Mouse (Mus musculus) layer of hippocampus, adult 8-10 months (tissue): ENCODE data around the gene Rbm34. TPM values are rescaled to one million over a fixed set of nuclear protein-coding genes. Genes with fewer than 3 reads are reported as not detected.
"Not testable (repeated sequence)": the region's sequence is repeated elsewhere in the genome, so short reads cannot be mapped to it uniquely, and the experiment has no call there.

ENCODE experiments used
- DNase-seq, 2 experiments: peaks; one replicate each; pipeline ENCODE4 v3.0.0; 2022; ENCODE audit warnings: low spot score in 2 of 2
- total RNA-seq, 4 experiments: library from RNA; stranded (reverse); gene quantifications; 2 replicates each; pipeline ENCODE4 v1.2.4; 2022

The Rbm34 gene
- total RNA-seq, 4 experiments from 2014 or later = 10.4 to 15.6 (median 13.4) TPM

DNA sequence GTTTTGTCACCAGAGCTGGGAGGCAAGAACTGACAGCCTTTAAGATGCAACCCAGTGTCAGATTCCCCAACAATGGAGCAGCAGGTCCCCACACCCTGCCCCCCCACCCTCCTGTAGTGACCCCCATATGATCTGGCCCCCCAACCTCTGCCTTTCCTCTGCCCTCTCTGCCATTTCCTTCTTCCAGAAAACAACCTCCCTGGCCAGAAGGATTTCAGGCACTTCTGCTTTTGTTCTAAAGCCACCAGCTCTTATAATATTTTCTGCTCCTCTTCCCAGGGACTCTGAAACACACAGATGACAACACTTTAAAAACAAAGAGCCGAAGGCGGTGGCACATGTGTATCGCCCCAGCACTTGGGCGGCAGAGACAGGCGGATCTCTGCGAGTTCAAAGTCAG, 50.5 kb downstream of the Rbm34 start:
- DNase-seq = no peak

DNA sequence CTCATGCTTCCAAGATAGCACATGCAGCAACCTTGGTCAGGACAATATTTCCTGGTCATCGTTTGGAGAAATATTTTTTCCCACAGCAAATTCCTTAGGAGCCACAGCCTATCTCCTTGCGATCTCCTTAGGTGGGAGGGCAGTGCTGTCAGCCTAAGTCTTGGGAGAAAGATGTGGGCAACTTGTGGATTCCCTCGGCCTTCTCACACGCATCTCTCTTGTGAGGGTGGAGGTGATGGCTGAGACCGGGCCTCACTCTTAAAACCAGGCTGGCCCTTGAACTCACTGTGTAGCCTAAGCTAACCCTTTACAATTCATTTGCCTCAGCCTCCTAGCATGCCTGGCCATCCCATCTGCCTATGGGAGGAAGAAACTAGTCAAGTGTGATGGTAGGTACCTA, 51.2 kb downstream of the Rbm34 start:
- no peak for DNase-seq

DNA sequence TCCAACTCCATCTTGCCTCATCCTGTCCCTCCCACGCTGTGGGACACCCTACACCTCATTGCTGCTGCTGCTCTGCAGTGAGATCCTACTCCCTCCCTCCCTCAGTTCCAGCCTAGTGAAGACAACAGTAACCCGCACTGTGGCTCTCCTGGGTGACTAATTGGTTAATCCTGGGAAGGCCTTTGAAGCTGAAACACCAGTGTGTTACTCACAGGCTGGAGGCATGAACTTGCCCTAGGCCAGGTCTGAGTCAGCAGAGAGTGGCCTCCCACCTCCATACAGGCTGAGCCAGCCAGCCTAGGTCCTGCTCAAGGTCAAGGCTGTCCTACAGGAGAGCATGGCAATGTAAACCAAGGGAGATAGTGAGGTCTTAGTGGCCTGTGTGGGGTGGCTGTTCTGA, 51.6 kb downstream of the Rbm34 start:
- DNase-seq = no peak

DNA sequence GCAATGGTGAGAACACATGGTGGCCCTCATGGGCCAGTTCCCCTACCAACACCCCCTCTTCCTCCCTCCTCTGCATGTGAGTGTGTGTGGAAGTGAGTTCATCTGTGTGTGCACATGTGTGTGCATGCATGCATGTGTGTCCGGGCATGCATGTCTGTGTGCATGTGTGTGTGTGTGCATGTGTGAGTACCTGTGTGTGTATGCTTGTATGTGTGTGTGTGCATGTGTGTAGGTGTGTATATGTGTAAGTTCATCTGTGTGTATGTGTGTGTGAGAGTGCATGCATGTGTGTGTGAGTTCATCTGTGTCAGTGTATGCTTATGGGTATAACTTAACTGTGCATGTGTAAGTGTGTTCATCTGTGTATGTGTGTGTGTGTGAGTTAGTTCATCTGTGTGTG, 52.5 kb downstream of the Rbm34 start:
- no peak for DNase-seq

DNA sequence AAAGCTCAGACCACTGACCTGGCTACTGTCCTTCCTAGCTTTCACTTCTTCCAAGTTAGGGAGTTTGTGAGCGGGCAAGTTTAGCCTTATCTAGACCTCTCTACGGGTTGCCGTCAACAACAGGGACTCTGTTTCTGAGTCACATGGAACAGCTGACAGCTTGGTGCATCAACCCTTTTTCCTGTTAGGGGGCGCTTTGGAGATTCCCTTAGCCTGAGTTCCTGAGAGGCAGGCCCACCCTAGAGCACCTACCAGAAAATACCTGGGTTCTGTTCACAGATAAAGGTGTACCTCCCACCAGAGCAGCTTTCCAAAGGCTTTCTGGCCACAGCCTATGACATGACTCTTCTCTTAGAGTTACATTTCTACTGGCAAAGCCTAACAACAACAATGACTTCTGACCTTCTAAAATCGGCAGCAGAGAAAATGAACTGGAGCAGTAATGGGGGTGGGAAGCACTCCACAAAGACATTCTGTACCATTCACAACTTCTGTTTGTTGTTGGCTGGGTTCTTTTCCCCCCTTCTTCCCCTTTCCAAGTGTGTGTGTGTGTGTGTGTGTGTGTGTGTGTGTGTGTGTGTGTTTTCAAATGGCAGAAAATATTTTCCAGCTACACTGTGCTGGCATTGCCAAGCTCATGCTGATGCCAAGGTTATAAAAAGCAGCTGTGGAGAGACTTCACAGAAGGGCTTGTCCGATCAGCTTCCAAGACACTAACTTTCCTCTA, 53.5 kb downstream of the Rbm34 start:
- no peak for DNase-seq

DNA sequence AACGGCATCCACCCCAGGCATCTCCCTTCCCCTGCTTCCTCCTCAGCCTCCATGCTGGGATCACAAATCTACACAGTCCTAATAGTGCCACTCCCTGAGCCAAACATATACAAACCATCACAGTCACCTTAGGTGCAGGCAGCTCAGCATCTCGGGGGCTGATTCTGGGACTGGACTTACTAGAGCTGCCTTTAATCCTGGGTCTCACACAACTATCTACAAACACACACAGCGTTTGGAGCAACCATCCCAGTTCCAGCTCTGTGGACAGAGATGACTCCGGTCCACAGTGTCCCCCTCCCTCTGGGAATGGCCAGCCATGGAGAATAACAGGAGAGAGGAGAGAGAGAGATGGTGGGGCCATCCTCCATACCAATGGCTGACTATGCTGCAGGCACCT, 54.3 kb downstream of the Rbm34 start:
- DNase-seq = no peak

DNA sequence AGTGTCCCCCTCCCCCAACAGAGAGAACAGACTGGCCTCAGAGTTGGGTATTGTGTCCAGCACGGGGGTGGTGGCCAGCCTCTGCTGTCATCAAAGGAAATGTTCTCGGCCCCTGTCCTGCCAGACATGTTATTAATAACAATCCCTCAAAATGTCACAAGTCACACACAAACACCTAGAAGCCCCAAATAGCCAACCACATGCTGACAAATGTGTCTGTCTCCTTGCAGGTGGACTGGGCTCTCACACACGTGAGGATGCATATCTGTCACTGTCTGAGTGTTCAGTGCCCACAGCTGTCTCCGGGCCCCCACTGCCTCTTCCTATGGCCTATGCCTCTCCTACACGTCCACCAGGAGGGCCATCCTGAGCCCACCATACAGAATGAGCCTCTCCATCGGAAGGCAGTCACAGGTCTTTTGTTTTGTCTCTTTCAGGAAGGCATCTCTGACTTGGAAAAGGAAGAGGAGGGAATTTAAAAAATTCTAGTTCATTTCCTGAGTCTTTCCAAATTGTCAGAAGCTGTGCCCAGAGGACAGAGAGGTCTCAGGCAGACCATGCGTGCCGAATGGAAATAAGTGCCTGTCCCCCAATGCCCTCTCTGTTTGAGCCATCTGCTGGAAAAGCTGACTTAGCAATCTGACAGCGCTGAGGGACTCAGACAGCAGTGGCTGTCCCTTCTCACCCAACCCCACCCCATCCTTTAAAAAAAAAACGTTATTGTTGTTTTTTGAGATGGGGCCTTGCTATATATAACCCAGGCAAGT, 56.1 kb downstream of the Rbm34 start:
- DNase-seq = no peak

DNA sequence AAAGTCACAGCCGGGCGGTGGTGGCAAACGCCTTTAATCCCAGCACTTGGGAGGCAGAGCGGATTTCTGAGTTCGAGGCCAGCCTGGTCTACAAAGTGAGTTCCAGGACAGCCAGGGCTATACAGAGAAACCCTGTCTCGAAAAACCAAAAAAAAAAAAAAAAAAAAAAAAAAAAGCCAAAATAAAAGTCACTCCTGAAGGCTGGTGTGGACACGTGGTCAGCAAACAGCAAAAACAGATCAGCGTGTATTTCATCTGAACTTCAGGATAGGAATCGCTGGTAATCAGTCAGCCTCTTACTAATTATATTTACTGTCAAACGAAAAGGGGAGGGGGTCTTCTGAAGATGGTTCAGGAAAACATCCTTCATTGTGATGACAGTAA, 56.8 kb downstream of the Rbm34 start:
- DNase-seq = not testable (repeated sequence)

DNA sequence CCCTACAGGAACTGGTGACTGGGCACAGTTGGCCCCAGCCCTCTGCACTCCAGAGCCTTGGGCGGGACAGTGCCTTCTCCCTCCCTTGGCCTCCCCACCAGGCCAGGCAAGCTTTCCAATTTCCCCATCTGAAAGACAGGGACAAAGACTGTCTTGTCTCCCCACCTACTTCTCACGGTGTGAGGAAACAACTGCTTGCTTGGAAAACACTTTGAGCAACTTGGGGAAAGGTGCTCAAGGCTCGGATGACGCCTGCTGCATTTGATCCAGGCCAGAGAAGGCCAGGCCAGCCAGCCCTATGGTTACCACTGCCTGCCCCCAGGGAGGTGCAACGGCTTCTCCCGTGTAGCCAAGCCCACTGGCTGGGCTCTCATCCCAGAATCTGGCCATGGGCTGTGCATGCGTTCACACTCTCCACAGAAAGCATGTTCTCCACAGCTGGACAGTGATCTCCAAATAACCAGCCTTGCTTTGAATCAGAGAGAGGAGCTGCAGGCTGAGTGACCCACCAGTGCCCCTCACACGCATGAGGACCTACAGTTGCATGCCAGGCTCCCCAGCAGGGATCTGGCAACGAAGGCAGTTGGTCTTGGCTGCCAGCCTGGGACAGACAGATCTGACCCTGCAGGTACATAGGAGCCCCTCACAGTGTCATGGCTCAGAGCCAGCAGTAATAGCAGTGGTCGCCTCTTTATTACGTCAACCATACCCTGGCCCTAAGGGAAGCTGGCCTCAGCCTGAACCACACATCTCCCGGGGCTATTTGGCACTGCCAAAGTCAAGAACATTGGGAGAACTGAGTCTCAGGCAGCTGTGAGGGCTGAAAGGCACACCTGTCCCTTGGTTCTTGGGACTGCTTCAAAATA, 57.4 kb downstream of the Rbm34 start:
- no peak for DNase-seq

DNA sequence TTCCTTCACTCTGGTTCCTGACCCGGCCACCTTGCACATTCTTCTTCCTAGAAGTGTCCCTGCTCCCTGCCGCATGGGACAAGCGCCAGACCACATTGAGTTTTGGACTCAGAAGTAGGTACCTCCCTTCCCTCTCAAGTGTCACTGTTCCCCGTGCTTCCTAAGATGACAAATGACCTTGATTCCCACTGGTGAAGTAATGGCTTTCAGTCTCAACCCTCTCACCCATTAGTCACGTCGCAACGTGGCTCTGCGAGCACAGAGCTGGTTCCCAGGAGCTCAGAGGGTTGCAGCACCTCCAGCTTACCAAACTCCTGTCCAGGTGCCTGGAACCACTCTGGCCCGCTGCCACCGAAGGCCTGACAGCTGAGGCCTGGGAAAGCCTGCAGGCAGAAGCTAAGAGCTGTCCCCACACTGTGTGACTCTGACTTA, 61.5 kb downstream of the Rbm34 start:
- no peak for DNase-seq

DNA sequence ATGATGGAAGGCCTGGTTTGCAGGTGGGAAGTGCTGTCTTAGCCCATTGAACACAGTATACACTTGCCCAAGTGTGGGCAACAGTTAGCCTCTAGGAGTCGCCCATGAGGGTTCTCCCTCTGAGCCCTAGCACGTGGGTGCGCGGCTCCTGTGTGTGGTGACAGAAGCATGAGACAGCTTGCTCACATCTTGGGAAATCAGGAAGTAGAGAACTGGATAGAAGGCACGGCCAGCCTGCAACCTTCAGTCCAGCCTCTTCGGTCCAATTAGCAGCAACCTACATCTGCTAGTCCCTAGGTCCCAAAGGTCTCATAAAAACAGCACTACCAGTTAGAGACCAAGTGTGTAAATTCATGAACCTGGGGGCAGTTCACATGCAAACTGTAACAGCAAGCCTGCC, 62.1 kb downstream of the Rbm34 start:
- DNase-seq = no peak

DNA sequence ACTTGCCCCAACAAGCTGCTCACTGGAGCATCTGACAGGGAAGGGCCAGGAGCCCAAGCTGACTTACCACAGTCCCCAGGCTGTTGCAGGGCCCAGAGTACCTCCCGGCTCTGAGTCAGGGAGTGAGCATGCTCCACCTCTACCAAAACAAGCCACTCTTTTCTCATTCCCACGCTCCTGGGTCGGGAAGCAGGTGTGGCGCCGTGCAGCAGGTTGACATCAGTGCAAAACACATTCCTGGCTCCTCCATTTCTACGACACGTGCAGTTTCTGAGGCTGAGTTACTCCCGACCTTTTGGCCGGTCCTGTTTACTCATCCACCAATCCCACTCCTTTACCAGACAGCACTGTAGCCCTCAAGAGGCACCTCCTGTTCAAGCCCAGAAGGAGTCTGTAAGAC, 62.9 kb downstream of the Rbm34 start:
- DNase-seq = no peak

DNA sequence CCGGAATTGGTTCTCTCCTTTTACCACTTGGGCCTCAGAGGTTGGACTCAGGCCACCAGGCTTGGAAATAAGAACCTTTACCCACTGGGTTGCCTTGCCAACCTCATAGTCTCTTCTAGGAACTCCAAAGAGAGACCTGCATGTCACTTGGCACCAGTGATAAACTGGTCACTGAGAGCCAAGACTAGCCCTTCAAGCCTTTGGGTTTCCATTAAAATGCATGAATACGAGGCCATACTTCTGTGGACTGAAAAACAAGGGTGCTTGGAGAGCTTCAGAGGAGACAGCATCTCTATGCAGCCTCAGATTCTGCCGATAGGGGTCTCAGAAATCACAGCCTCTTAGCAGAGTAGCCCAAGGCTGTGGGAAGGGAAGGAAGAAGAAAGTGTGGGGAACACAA, 63.5 kb downstream of the Rbm34 start:
- DNase-seq = peak; percentile 39 to 71

DNA sequence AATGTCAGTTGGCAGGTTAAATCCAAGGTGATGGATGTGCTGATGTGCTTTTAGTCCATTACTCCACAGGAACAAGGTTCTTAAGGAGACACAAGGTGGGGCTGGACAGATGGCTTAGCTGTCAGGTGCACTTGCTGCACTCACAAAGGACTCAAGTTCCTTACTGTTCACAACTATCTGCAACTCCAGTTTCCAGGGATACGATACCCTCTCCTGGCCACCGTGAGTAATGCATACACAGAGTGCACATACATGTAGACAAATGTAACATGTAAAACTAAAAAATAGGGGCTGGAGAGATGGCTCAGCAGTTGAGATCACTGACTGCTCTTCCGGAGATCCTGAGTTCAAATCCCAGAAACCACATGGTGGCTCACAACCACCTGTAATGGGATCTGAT, 65.5 kb downstream of the Rbm34 start:
- no peak for DNase-seq

DNA sequence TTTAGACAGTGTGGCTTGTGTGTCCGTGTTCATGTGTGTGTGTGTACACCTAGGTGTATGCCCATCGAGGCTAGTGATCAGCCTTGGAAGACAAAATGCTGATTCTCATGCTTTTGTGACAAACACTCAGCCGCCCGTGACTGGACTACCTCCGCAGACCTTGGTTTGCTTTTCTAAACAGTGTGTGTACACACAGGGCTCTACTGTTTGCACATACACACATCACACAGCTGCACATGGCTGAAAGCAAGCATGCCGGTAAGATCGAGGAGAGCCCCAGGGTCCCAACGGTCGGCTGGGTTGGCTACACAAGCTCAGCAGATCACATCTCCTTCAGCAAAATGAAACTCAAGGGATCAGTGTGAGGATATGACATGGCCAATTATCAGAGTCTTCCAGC, 66.9 kb downstream of the Rbm34 start:
- no peak for DNase-seq

DNA sequence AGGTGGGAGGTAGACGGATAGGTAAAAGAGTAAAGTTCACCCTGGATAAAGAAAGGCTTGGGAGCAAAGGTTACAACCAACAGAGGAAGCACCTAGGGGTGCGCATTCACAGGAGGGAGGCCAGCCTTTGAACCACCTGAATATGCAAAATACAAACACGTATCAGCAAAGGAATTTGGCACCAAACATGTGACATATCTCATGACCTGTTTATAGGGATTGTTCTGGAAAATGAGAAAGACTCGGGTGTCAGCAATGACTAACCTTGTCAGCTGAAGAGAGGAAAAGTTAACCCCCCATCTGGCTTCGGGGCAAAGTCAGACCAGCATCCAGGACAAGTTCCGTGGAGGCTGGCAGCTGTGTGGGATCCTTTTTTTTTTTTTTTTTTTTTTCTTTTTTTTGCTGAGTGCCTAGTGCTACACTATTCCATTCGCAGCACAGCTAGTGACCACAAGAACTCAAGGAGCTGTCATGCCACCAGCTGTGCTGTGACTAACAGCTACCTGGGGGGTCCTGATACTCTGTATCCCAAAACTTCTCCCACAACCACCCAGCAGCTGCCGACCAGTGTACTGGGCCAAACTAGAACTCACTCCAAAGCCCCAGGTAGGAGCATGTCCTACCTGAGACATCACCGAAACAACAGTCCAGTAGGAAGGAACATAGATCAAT, 67.5 kb downstream of the Rbm34 start:
- no peak for DNase-seq

DNA sequence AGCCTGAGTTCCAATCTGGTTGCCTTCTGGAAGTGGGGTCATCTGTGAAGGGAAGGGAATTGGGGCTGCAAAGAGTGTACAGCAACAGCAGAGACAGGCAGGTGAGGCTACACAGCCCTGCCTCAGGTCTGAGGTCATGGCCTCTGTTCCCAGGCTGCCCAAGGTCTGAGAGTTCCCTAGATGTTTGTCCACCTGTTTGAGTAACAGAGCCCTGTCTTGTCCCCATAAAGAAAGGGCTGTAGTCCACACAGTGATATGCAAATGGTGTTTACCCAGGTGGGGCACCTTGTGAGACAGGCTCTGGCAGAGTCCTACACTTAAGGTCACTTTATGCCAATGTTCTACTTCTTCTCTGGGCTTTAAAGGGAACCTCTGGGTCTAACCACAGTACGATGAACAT, 69.3 kb downstream of the Rbm34 start:
- no peak for DNase-seq

DNA sequence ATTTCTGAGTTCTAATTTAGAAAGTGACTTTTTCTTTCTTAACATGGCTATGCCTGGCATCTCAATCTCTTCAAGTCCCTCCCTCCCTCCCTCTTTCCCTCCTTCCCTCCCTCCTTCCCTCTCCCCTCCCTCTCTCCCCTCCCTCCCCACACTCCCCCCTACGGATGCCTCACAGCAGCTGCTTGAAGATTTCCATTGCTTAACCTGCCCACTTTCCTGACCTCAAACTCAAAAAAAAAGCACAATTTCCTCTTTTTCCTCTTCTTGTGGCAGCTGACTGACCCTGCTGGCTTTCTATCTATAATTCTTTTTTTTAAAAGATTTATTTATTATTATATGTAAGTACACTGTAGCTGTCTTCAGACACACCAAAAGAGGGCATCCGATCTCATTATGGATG, 69.8 kb downstream of the Rbm34 start:
- no peak for DNase-seq
